Mouse (Mus musculus): ENCODE measurements at regions not wholly inside any gene's neighbourhood (a gene's known extent, or its start where the extent isn't known, plus 50 kb on each side); places are given as distances from the start of the nearest gene placed in this dataset.

DNA sequence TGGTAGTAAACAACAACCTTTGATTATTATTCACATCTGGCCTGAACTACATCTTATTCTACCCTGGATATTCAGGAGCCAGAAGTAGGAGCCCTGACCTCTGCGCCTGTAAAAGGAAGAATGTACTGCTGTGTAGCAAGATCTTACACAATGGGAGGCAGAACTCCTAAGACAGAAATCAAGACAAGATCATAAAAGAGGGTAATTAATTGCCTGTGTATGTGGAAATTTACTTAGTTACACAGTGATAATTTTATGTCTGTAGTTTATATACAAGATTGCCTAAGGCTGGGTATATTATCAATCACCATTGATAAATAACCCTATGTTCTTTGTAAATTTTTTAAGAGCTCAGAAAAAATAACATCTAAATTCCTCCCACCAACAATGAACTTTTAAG lies 2167.8 kb downstream of the 9330182O14Rik start:
- no peak for DNase-seq (ENCODE audit: low spot score in 2 of 2)

DNA sequence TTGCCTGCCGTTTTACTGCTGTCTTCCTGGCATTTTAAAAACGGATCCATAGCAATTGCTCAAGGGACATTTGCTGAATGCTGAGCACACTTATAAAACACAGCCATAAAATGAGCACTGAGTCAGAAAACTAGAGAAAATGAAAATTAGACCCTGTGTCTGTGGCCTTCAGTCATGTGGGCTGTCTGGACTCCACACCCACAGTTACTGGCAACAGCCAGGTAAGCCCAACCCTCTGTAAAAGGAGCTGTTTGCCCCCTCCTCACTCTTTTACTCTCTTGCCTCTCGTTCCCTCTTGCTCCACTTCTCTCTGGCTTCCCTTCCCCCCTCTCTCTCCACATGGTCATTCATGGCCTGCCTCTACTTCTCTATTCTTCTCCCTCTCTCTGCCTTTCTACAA lies 2169.9 kb downstream of the 9330182O14Rik start:
- DNase-seq (ENCODE audit: low spot score in 2 of 2), result no peak

DNA sequence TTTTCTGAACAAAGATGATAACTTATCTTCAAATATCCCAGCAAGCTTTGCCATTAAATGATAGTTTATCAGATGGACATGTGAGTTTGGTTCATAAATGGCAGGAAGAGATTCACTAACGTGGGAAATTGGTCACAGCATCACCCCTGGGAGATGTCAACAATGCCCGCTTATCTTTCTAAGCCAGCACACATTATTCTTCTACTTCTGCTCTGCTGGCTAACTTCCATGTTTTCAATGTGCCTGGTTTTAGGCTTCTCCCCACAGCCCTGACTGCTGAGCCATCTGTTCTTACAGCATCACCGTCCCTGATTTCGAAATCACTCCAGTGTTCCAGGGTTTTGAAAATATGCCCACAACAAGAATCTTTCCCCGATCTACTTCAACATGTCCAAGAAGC lies 2175.4 kb downstream of the 9330182O14Rik start:
- peak in 1 of 2 experiments; percentile 20 for DNase-seq (ENCODE audit: low spot score in 2 of 2)

DNA sequence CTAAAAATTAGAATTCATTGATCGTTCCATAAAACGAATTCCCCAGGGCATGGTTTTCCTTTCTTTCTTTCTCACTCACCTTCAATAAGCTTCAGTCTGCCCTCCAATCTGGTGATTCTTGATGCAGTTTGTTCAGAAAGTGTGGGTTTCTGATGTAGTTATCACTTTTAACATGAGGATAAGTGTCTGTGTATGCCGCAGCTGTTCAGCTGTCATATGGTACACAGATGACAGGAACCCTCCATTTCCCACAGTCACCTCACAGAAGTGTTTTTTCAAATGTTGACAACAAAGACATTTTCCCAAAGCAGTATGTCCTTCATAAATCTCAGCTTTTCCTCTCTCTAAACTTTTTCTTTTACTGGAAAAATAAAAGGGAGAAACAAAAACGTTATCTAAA lies 2177.0 kb downstream of the 9330182O14Rik start:
- no peak for DNase-seq (ENCODE audit: low spot score in 2 of 2)

DNA sequence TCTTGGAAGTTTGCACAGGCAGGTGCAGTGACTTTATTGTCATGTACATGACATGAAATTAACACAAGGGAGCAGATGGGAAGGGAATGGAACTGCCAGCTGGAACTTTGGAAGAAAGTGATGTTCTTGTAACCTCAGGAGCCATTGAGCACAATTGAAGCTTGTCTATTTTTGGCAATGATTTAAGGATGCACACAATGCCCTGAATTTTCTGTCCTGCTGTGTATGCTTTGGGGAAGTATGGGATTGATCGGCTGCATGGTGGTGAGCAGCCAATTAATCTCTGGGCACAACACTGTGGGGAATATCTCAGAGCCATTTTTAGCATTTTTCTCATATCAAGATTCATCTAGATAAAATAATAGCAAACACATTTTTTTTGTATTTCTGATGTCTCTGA lies 2186.2 kb downstream of the 9330182O14Rik start:
- no peak for DNase-seq (ENCODE audit: low spot score in 2 of 2)

DNA sequence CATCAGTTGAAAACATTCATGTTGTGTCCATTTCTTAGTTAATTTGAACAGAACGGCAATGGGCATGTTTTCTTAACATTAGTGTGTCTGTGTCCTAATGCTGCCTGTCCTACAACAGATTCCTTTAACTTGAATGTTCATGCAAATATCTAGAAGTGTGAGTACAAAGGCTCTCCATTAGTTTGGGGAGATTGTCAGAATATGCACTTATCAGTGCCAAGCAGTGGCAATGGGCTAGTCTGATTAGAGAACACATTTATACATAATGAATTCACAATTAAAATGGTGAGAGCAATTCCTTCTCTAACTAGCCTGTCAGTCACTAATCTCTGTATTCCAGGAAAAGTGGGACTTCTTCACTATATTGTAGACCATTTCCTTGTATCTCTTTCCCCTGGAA lies 2188.8 kb downstream of the 9330182O14Rik start:
- DNase-seq (ENCODE audit: low spot score in 2 of 2), result no peak

DNA sequence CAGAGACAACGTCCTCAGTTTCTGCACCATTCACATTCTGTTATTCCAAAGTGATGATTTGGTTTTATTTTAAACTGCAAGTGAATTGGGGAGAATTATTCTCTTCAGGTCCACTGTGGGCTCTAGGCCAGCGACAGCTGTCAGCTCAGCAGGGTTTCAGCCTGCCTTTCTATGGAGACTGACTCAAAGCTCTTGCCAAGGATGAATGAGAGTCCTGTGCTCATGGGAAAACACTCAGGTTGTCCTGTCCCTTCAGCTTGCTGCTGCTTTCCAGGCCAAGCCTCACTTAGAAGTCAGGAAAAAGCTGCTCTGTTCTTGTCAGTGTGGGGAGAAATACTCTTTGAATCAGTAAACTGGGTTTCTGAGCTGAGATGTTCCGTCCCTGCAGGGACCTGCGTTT lies 2191.1 kb downstream of the 9330182O14Rik start:
- peak; percentile 41 to 52 for DNase-seq (ENCODE audit: low spot score in 2 of 2)

DNA sequence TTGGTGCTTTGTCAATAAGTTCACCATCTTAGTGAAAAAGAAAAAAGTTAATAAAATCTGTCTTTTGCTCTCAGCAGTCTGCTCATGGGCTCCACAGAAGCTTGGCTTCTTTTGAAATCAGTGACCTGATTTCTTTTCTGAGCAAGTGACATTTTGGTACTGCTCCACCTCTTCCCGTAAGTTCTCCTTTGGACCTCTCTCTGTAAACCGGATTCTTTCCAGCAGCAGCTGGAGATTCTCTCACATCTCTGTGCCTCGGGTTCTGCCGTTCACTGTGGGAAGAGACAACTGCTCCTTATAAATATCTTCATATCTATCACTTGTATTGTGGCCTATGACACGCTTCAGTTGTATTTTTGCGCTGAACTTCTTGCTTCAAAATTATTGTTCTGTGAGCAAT lies 2194.4 kb downstream of the 9330182O14Rik start:
- DNase-seq (ENCODE audit: low spot score in 2 of 2), result no peak

DNA sequence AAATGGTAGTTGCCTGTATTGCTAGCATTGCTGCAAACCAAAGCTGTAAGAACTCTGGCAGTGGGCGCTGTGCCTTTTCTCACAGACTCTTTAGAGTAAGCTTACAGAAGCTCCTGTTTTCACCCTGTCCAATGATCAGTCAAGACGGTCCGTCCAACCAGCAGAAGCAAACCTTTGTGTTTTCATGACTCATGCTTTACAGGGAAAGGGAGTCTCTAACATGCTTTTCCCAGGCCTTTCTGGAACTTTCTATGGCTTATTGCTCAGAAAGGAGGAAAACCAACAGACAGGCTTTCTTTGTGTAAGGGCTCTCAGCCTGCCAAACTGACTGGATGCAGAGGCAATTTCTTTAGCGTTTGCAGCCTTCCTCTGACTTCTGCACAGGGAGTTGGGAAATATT lies 2195.6 kb downstream of the 9330182O14Rik start:
- DNase-seq (ENCODE audit: low spot score in 2 of 2), result no peak

DNA sequence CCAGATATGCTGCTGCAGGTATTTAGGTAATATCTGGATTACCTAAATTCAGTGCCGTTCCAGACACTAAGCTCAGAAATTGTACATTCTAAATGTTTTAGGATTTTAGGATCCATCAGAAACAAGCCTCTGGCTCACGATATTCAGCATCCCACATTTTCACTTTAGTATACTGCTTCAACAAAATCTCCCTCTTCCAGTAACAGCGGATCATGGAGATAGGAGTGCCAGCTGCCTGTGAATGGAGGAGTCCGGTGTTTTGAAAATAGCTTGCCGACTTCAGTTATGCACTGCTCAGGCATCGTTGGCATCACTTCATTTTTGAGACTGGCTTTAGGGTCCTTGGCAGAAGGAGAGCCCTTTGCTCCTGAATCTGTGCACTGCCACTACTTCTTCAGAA lies 2199.5 kb downstream of the 9330182O14Rik start:
- no peak for DNase-seq (ENCODE audit: low spot score in 2 of 2)

DNA sequence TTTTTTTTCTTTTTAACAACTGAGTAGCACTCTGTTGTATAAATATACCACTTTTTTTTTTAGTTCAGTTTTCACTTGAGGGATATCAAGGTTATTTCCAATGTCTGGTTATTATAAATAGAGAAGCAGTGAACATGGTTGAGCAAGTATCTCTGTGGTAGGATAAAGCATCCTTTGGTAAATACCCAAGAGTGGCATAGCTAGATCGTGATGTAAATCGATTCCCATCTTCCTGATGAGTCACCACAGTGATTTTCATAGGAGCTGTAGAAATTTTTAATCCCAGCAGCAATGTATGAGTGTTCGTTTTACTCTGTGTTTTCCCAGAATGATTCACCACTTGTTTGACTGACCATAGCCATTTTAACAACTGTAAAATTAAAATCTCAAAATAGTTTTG lies 2212.0 kb downstream of the 9330182O14Rik start:
- no peak for DNase-seq (ENCODE audit: low spot score in 2 of 2)

DNA sequence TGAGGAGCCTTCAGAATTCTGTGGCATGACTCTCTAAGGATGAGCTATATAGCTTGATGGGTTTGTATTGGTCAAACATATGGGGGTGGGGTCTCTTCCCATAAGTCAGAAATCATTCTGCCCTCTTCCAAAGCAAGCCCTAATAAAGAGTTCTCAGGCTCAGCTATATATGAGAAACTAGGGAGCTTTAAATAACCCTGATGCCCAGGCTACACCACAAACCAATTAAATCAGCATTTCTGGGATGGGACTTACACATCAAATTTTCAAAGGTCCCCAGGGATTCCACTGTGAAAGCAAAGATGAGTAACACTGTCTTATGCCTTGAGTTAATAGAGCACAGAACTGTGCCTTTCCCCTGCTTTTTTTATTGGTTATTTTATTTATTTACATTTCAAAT lies 2227.7 kb downstream of the 9330182O14Rik start:
- DNase-seq (ENCODE audit: low spot score in 2 of 2), result no peak

DNA sequence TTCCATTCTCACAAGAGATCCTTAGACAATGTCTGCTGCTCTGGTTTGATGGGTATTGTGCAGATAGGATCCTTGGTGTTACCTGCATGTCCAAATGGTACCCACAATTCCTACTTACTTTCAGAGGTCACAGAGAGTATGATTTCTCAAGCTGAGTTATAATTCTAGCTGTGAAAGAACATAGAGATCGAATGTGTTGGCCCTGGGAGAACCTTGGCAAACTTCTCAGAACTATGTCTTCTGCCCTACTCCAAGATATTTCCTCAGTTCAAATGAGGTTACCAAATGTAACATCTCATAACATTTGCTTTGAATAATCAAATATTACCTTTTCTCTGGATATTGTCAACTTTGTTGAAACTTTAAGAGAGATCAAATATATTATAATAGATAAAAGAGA lies 2230.8 kb downstream of the 9330182O14Rik start:
- no peak for DNase-seq (ENCODE audit: low spot score in 2 of 2)

DNA sequence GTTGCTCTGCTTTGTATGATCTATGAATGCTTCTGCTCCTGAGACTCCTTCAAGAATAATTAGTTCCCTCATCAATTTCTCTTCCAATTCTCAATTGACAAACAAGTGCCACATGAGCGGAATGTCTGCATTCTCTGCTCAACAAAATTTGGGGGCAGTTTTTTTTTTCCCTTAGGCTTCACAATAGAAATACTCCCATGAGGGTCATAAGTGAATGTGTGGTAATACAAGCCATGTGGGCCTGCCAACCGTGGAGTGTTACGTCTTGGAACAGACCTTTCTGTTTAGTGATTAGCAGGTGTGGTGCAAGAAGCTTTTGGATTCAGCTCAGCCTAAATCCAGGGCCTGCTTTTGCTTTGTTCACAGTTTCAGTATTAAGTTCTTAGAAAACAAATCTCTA lies 2232.6 kb downstream of the 9330182O14Rik start:
- no peak for DNase-seq (ENCODE audit: low spot score in 2 of 2)

DNA sequence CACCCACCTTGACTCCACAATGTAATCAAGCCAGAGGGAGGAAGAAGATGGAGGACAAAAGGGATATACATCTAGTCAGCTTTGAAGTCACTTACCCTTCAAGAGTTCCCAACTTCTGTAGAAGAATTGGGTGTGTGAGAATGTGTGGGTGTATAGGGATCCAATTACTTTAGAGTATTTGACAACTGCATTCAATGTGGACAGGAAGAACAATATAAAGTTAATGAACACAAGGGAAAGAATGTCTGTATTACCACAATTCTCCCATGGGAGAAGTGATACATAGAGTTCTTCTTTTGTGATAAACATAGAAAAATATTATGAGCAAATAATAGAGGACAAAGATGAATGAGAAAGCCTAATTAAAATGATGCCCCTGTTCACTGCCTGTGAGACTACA lies 2235.4 kb downstream of the 9330182O14Rik start:
- no peak for DNase-seq (ENCODE audit: low spot score in 2 of 2)

DNA sequence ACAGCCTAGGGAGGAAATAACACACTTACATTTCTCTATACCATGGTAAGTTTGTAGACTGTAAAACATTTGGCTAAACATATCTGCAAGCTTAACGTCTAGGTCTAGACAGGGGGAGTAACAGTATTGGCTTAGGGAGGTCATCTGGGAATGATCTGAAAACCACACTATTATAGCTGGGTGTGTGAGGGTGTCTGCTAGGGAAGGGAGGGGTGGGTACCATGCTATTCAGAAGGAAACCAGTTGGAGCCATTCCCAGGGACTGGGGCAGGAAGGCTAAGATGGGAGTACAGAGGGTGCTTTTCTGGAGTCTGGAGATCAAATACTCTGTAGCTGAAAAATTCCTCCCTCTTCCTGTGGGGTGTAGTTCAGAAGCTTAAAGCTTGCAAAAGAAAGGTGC lies 2235.9 kb downstream of the 9330182O14Rik start:
- DNase-seq (ENCODE audit: low spot score in 2 of 2), result no peak

DNA sequence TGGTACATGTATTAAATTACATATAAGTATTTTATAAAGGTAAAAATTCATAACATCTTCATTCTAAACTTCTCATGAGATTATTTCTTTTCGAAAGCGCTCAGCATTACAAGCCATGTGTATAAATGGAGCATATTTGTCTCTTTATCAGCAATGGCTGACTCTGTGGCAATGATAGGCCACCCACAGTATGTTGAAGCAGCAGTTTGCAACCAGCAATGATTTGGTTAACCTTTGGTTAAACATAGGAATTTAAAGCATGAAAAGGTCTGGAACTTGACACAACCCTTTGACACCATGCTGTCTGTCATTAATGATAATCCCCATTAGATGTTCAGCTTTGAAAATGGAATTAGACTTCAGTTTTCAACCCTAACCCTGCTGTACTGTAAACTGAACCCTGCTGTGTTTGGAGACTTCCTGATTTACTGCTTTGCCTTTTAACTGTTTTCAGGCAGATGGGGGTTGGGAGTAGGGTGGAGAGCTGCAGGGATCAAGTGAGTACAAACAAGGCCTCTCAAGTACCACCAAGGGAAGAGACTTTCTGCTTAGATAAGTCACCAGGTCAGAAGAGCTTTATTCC lies 2238.6 kb downstream of the 9330182O14Rik start:
- no peak for DNase-seq (ENCODE audit: low spot score in 2 of 2)

All from layer of hippocampus, postnatal 10 days (tissue).